Mouse (Mus musculus) bone marrow, adult 2 months (tissue): ENCODE data around the gene Oxct1.

ENCODE experiments used
- CTCF ChIP-seq: fragments of 200-500 bp; IDR thresholded peaks from 2 replicates; pipeline ENCODE4 v1.5.1; 2011; ENCODE audit warnings: low read length, control low read depth; ENCODE audit not compliant: control insufficient read depth, insufficient read depth
- POLR2A ChIP-seq: fragments of 200-500 bp; IDR thresholded peaks from 2 replicates; pipeline ENCODE4 v1.6.1; 2011; ENCODE audit warnings: low read depth, mild to moderate bottlenecking, control low read depth, low read length, borderline replicate concordance; ENCODE audit not compliant: control insufficient read depth

DNA sequence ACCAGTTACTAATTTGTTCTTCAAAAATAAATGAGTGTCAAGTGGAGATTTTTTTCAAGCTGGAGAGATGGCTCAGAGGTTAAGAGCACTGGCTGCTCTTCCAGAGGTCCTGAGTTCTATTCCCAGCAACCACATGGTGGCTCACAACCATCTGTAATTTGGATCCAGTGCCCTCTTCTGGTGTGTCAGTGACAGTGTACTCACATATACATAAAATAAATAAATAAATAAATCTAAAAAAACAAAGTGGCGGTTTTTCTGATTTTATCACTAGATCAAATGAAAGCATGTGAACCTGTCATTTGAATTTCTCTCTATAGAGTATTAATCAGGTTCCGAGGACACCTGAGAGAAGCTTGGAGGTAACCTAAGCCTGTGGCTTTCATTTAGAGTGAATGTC is 47.9 kb upstream of the Oxct1 start:
- TF ChIP-seq CTCF (no peak), POLR2A (no peak)
